Mouse (Mus musculus) olfactory bulb, adult 2 months (tissue): ENCODE data around the gene Eif2b1.

Source experiments
- CTCF ChIP-seq: fragments of 200-500 bp; IDR thresholded peaks from 2 replicates; pipeline ENCODE4 v1.5.1; 2012; ENCODE audit warnings: low read depth, mild to moderate bottlenecking, low read length, moderate library complexity; ENCODE audit not compliant: insufficient read depth
- POLR2A ChIP-seq: fragments of 200-500 bp; IDR thresholded peaks from 2 replicates; pipeline ENCODE4 v1.6.1; 2012; ENCODE audit warnings: mild to moderate bottlenecking, low read depth, low read length, moderate library complexity; ENCODE audit not compliant: insufficient read depth

DNA sequence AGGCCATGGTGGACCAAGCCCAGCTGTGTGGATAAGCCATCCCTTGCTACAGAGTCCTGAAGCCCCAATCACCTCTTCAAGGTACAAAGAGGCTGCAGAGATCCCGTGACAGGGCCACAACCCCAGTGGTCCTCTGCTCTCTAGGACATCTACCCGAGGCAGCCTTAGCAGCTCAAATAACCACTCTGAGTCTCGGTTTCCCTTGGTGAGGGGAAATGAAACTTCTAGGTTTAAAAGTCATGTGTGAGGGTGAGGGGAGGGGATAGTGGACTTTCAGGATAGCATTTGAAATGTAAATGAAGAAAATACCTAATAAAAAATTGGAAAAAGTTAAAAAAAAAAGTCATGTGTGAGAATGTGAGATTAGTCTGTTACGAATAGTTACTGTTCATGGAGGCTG is 57.3 kb downstream of the Eif2b1 start:
- TF ChIP-seq CTCF, result no peak
- TF ChIP-seq POLR2A, result no peak
